Mouse (Mus musculus): ENCODE results near the gene Jam2. TPM values are rescaled to one million over a fixed set of nuclear protein-coding genes. Genes with fewer than 3 reads are reported as not detected.

Gene Jam2
- total and polyA plus RNA-seq, 3 experiments, result 0.38 TPM; not detected in 2

GRCm38 (mm10) chr16:84795337-84795736 is 21.4 kb downstream of the Jam2 start:
- ATAC-seq (ENCODE audit: extremely low read depth, insufficient number of reproducible peaks, low FRiP score, poor library complexity, severe bottlenecking), result no peak
- Histone ChIP-seq H3K4me1 (ENCODE audit: insufficient read depth, low read depth, low read length) (no peaks in the 10 kb centered on the region), H3K36me3 (replicated peaks) (no peaks in the 10 kb centered on the region), H3K4me3 (ENCODE audit: low read depth, low read length) (no peak overlapping the region), H3K27me3 (ENCODE audit: insufficient read depth, low read length) (no peaks in the 10 kb centered on the region), H3K9me3 (replicated peaks) (peaks cover 3% of the 10 kb centered on the region)
- no peak for TF ChIP-seq GATA2 (IDR thresholded peaks at IDR 0.05; ENCODE audit: borderline replicate concordance, low read depth, low read length)
- TF ChIP-seq CTCF (IDR thresholded peaks at IDR 0.05; ENCODE audit: low read depth, low read length), result no peak
- TF ChIP-seq TAL1 (conservative IDR thresholded peaks at IDR 0.05; ENCODE audit: low read depth, low read length), result no peak
- TF ChIP-seq POLR2AphosphoS5 (IDR thresholded peaks at IDR 0.05; ENCODE audit: insufficient replicate concordance, low read depth, low read length), result no peak
- no peak for TF ChIP-seq GATA1 (IDR thresholded peaks at IDR 0.05; ENCODE audit: borderline replicate concordance, low read length)
- no peak for DNase-seq (ENCODE audit: low spot score)

GRCm38 (mm10) chr16:84796678-84797077 is 22.8 kb downstream of the Jam2 start:
- no peak for ATAC-seq (ENCODE audit: extremely low read depth, insufficient number of reproducible peaks, low FRiP score, poor library complexity, severe bottlenecking)

GRCm38 (mm10) chr16:84800038-84800437 is 26.1 kb downstream of the Jam2 start:
- TF ChIP-seq GATA2 (IDR thresholded peaks at IDR 0.05; ENCODE audit: borderline replicate concordance, low read depth, low read length) (no peak), GATA1 (IDR thresholded peaks at IDR 0.05; ENCODE audit: borderline replicate concordance, low read length) (no peak), TAL1 (conservative IDR thresholded peaks at IDR 0.05; ENCODE audit: low read depth, low read length) (no peak), POLR2AphosphoS5 (IDR thresholded peaks at IDR 0.05; ENCODE audit: insufficient replicate concordance, low read depth, low read length) (no peak), CTCF (IDR thresholded peaks at IDR 0.05; ENCODE audit: low read depth, low read length) (no peak)
- H3K36me3 ChIP-seq (replicated peaks), result no peaks in the 10 kb centered on the region

More at GRCm38 (mm10) chr16:84796678-84797077, 22.8 kb downstream of the Jam2 start:
- Histone ChIP-seq H3K4me1 (ENCODE audit: insufficient read depth, low read depth, low read length) (no peaks in the 10 kb centered on the region), H3K36me3 (replicated peaks) (no peaks in the 10 kb centered on the region), H3K27me3 (ENCODE audit: insufficient read depth, low read length) (no peaks in the 10 kb centered on the region), H3K4me3 (ENCODE audit: low read depth, low read length) (no peak overlapping the region), H3K9me3 (replicated peaks) (no peaks in the 10 kb centered on the region)
- no peak for DNase-seq (ENCODE audit: low spot score)
- TF ChIP-seq TAL1 (conservative IDR thresholded peaks at IDR 0.05; ENCODE audit: low read depth, low read length) (no peak), CTCF (IDR thresholded peaks at IDR 0.05; ENCODE audit: low read depth, low read length) (no peak), POLR2AphosphoS5 (IDR thresholded peaks at IDR 0.05; ENCODE audit: insufficient replicate concordance, low read depth, low read length) (no peak), GATA2 (IDR thresholded peaks at IDR 0.05; ENCODE audit: borderline replicate concordance, low read depth, low read length) (no peak), GATA1 (IDR thresholded peaks at IDR 0.05; ENCODE audit: borderline replicate concordance, low read length) (no peak)

GRCm38 (mm10) chr16:84802217-84802616 is 28.3 kb downstream of the Jam2 start:
- DNase-seq (ENCODE audit: low spot score) (no peak), ATAC-seq (ENCODE audit: extremely low read depth, insufficient number of reproducible peaks, low FRiP score, poor library complexity, severe bottlenecking) (no peak)
- Histone ChIP-seq H3K9me3 (replicated peaks) (no peaks in the 10 kb centered on the region), H3K27me3 (ENCODE audit: insufficient read depth, low read length) (no peaks in the 10 kb centered on the region), H3K4me3 (ENCODE audit: low read depth, low read length) (no peak overlapping the region), H3K4me1 (ENCODE audit: insufficient read depth, low read depth, low read length) (no peaks in the 10 kb centered on the region), H3K36me3 (replicated peaks) (no peaks in the 10 kb centered on the region)
- no peak for TF ChIP-seq POLR2AphosphoS5 (IDR thresholded peaks at IDR 0.05; ENCODE audit: insufficient replicate concordance, low read depth, low read length)
- no peak for TF ChIP-seq GATA2 (IDR thresholded peaks at IDR 0.05; ENCODE audit: borderline replicate concordance, low read depth, low read length)
- TF ChIP-seq CTCF (IDR thresholded peaks at IDR 0.05; ENCODE audit: low read depth, low read length), result no peak
- no peak for TF ChIP-seq GATA1 (IDR thresholded peaks at IDR 0.05; ENCODE audit: borderline replicate concordance, low read length)
- TF ChIP-seq TAL1 (conservative IDR thresholded peaks at IDR 0.05; ENCODE audit: low read depth, low read length), result no peak

More at GRCm38 (mm10) chr16:84800038-84800437, 26.1 kb downstream of the Jam2 start:
- no peak for DNase-seq (ENCODE audit: low spot score)
- Histone ChIP-seq H3K4me1 (ENCODE audit: insufficient read depth, low read depth, low read length) (no peaks in the 10 kb centered on the region), H3K9me3 (replicated peaks) (no peaks in the 10 kb centered on the region), H3K4me3 (ENCODE audit: low read depth, low read length) (no peak overlapping the region), H3K27me3 (ENCODE audit: insufficient read depth, low read length) (no peaks in the 10 kb centered on the region)
- ATAC-seq (ENCODE audit: extremely low read depth, insufficient number of reproducible peaks, low FRiP score, poor library complexity, severe bottlenecking), result no peak

GRCm38 (mm10) chr16:84804866-84805265 is 30.9 kb downstream of the Jam2 start:
- H3K36me3 ChIP-seq (replicated peaks), result no peaks in the 10 kb centered on the region
- no peaks in the 10 kb centered on the region for H3K4me1 ChIP-seq (ENCODE audit: insufficient read depth, low read depth, low read length)
- no peaks in the 10 kb centered on the region for H3K9me3 ChIP-seq (replicated peaks)
- no peak for ATAC-seq (ENCODE audit: extremely low read depth, insufficient number of reproducible peaks, low FRiP score, poor library complexity, severe bottlenecking)
- H3K27me3 ChIP-seq (ENCODE audit: insufficient read depth, low read length), result no peaks in the 10 kb centered on the region
- no peak for DNase-seq (ENCODE audit: low spot score)
- H3K4me3 ChIP-seq (ENCODE audit: low read depth, low read length), result no peak overlapping the region
- TF ChIP-seq GATA2 (IDR thresholded peaks at IDR 0.05; ENCODE audit: borderline replicate concordance, low read depth, low read length), result no peak
- no peak for TF ChIP-seq POLR2AphosphoS5 (IDR thresholded peaks at IDR 0.05; ENCODE audit: insufficient replicate concordance, low read depth, low read length)
- no peak for TF ChIP-seq CTCF (IDR thresholded peaks at IDR 0.05; ENCODE audit: low read depth, low read length)
- no peak for TF ChIP-seq TAL1 (conservative IDR thresholded peaks at IDR 0.05; ENCODE audit: low read depth, low read length)
- TF ChIP-seq GATA1 (IDR thresholded peaks at IDR 0.05; ENCODE audit: borderline replicate concordance, low read length), result no peak

GRCm38 (mm10) chr16:84806175-84806574 is 32.3 kb downstream of the Jam2 start:
- Histone ChIP-seq H3K9me3 (replicated peaks) (no peaks in the 10 kb centered on the region), H3K4me1 (ENCODE audit: insufficient read depth, low read depth, low read length) (no peaks in the 10 kb centered on the region), H3K4me3 (ENCODE audit: low read depth, low read length) (no peak overlapping the region), H3K27me3 (ENCODE audit: insufficient read depth, low read length) (no peaks in the 10 kb centered on the region), H3K36me3 (replicated peaks) (no peaks in the 10 kb centered on the region)
- ATAC-seq (ENCODE audit: extremely low read depth, insufficient number of reproducible peaks, low FRiP score, poor library complexity, severe bottlenecking) (no peak), DNase-seq (ENCODE audit: low spot score) (no peak)
- TF ChIP-seq POLR2AphosphoS5 (IDR thresholded peaks at IDR 0.05; ENCODE audit: insufficient replicate concordance, low read depth, low read length), result no peak
- TF ChIP-seq GATA1 (IDR thresholded peaks at IDR 0.05; ENCODE audit: borderline replicate concordance, low read length), result no peak
- TF ChIP-seq GATA2 (IDR thresholded peaks at IDR 0.05; ENCODE audit: borderline replicate concordance, low read depth, low read length), result no peak
- TF ChIP-seq CTCF (IDR thresholded peaks at IDR 0.05; ENCODE audit: low read depth, low read length), result no peak
- no peak for TF ChIP-seq TAL1 (conservative IDR thresholded peaks at IDR 0.05; ENCODE audit: low read depth, low read length)
